Mouse (Mus musculus): ENCODE measurements at regions not wholly inside any gene's neighbourhood (a gene's known extent, or its start where the extent isn't known, plus 50 kb on each side); places are given as distances from the start of the nearest gene placed in this dataset.

GRCm38 (mm10) chr2:144946468-144946867 lies 123.0 kb downstream of the Scp2d1 start:
- TF ChIP-seq CTCF (IDR thresholded peaks at IDR 0.05) (no peak), EP300 (IDR thresholded peaks at IDR 0.05) (no peak)
